Mouse (Mus musculus) left cerebral cortex, postnatal 14 days (tissue): ENCODE measurements around the gene Trnt1. TPM values are rescaled to one million over a fixed set of nuclear protein-coding genes. Genes with fewer than 3 reads are reported as not detected.

Experiments used
- DNase-seq, 2 experiments: peaks; one replicate each; pipeline ENCODE4 v3.0.0; 2021 to 2022; ENCODE audit warnings: low spot score in 2 of 2, mixed read lengths in 1 of 2
- intact Hi-C: fragments of 180-260 bp; cut with DNase I; formaldehyde crosslinking; loops from one replicate; pipeline ENCODE4 v1.15.1; 2025
- total RNA-seq, 2 experiments: library from RNA; stranded (reverse); gene quantifications; 2 replicates each; pipeline ENCODE4 v1.2.3; 2021

Trnt1 gene
- total RNA-seq, 2 experiments from 2014 or later = 52.5 to 55.3 TPM

GRCm38 (mm10) chr6:106766774-106767173 lies 2.1 kb upstream of the Trnt1 start:
- no peak for DNase-seq
- intact Hi-C loops = no loop called here

- intact Hi-C loops = no loop called here
- DNase-seq = no peak
These were observed 458 bp downstream of the Trnt1 start for GRCm38 (mm10) chr6:106769290-106769866.

- no peak for DNase-seq
- intact Hi-C loops = no loop called here
These were observed 1.1 kb downstream of the Trnt1 start for GRCm38 (mm10) chr6:106770046-106770445.

GRCm38 (mm10) chr6:106787138-106787537 lies 18.2 kb downstream of the Trnt1 start:
- intact Hi-C loops = no loop called here
- no peak for DNase-seq

GRCm38 (mm10) chr6:106791429-106791828 lies 22.5 kb downstream of the Trnt1 start:
- no peak for DNase-seq
- intact Hi-C loops = no loop called here

- intact Hi-C loops = no loop called here
These were observed 23.6 kb downstream of the Trnt1 start for GRCm38 (mm10) chr6:106792486-106792885.

GRCm38 (mm10) chr6:106793088-106793487 lies 24.2 kb downstream of the Trnt1 start:
- intact Hi-C loops = no loop called here
- DNase-seq = no peak

More at GRCm38 (mm10) chr6:106792486-106792885, 23.6 kb downstream of the Trnt1 start:
- DNase-seq = no peak

GRCm38 (mm10) chr6:106793621-106794020 lies 24.7 kb downstream of the Trnt1 start:
- intact Hi-C loops = no loop called here
- no peak for DNase-seq

- DNase-seq = no peak
- intact Hi-C loops = no loop called here
These were observed 25.3 kb downstream of the Trnt1 start for GRCm38 (mm10) chr6:106794094-106794814.

GRCm38 (mm10) chr6:106799333-106800226 lies 30.7 kb downstream of the Trnt1 start, which contains the start of gene Crbn:
Crbn (minus strand) TSS chr6:106800077.
- DNase-seq = peak; percentile 92 to 94
- intact Hi-C loops = loop anchor here (5.0 kb wide), 1 partner anchor 1258 kb away; no protein-coding TSS in a partner anchor

- intact Hi-C loops = loop anchor here (5.0 kb wide), 1 partner anchor 1257 kb away; no protein-coding TSS in a partner anchor
- no peak for DNase-seq
These were observed 31.3 kb downstream of the Trnt1 start for GRCm38 (mm10) chr6:106800227-106800557.

- DNase-seq = peak; percentile 30 to 64
These were observed 36.0 kb downstream of the Trnt1 start for GRCm38 (mm10) chr6:106804904-106805303.

GRCm38 (mm10) chr6:106809161-106809560 lies 40.2 kb downstream of the Trnt1 start:
- no peak for DNase-seq
- intact Hi-C loops = no loop called here

More at GRCm38 (mm10) chr6:106804904-106805303, 36.0 kb downstream of the Trnt1 start:
- intact Hi-C loops = loop anchor here (5.0 kb wide), 1 partner anchor 1252 kb away; no protein-coding TSS in a partner anchor

- intact Hi-C loops = loop anchor here (10.0 kb wide), 1 partner anchor 894 kb away; no protein-coding TSS in a partner anchor
- DNase-seq = no peak
These were observed 41.8 kb downstream of the Trnt1 start for GRCm38 (mm10) chr6:106810686-106811085.

- intact Hi-C loops = loop anchor here (10.0 kb wide), 1 partner anchor 886 kb away; no protein-coding TSS in a partner anchor
These were observed 50.3 kb downstream of the Trnt1 start for GRCm38 (mm10) chr6:106819246-106819645.

GRCm38 (mm10) chr6:106819906-106820305 lies 51.0 kb downstream of the Trnt1 start:
- intact Hi-C loops = loop anchor here (5.0 to 10.0 kb wide), 3 partner anchors 715 to 1237 kb away; no protein-coding TSS in a partner anchor
- DNase-seq = no peak

More at GRCm38 (mm10) chr6:106819246-106819645, 50.3 kb downstream of the Trnt1 start:
- no peak for DNase-seq

- intact Hi-C loops = loop anchor here (5.0 to 10.0 kb wide), 2 partner anchors 714 to 1237 kb away; no protein-coding TSS in a partner anchor
- no peak for DNase-seq
These were observed 51.6 kb downstream of the Trnt1 start for GRCm38 (mm10) chr6:106820566-106820965.

GRCm38 (mm10) chr6:106822329-106822728 lies 53.4 kb downstream of the Trnt1 start:
- intact Hi-C loops = loop anchor here (5.0 to 10.0 kb wide), 2 partner anchors 712 to 1235 kb away; no protein-coding TSS in a partner anchor
- peak; percentile 68 to 73 for DNase-seq
